Mouse (Mus musculus) heart, adult 2 months (tissue): ENCODE results near the gene Gm5294. TPM values are rescaled to one million over a fixed set of nuclear protein-coding genes. Genes with fewer than 3 reads are reported as not detected.

Experiments
- DNase-seq, 2 experiments: peaks; one replicate each; pipeline ENCODE4 v3.0.0; 2021
- H3K27ac ChIP-seq: fragments of 200-600 bp; 2 replicates; pipeline ENCODE4 v1.8.1; 2022
- H3K27me3 ChIP-seq: fragments of 200-500 bp; 2 replicates; pipeline ENCODE4 v1.6.1; 2012; ENCODE audit warnings: mild to moderate bottlenecking, low read length, inconsistent platforms, mixed read lengths; ENCODE audit not compliant: control insufficient read depth, insufficient read depth
- H3K36me3 ChIP-seq: fragments of 200-500 bp; 2 replicates; pipeline ENCODE4 v1.6.1; 2012; ENCODE audit warnings: low read length, inconsistent platforms; ENCODE audit not compliant: control insufficient read depth, insufficient read depth
- H3K4me1 ChIP-seq: fragments of 200-500 bp; 2 replicates; pipeline ENCODE4 v1.6.1; 2011; ENCODE audit warnings: low read length; ENCODE audit not compliant: control insufficient read depth, insufficient read depth
- H3K4me3 ChIP-seq: fragments of 200-600 bp; 2 replicates; pipeline ENCODE4 v1.8.1; 2022
- H3K79me2 ChIP-seq: fragments of 200-500 bp; replicated peaks from 2 replicates; pipeline ENCODE4 v1.6.1; 2012; ENCODE audit warnings: mild to moderate bottlenecking, inconsistent platforms, low read length, moderate library complexity, mixed read lengths; ENCODE audit not compliant: control insufficient read depth, insufficient read depth
- H3K9ac ChIP-seq: fragments of 200-500 bp; 2 replicates; pipeline ENCODE4 v1.6.1; 2012; ENCODE audit warnings: low read depth, mild to moderate bottlenecking, control low read depth, inconsistent platforms, low read length, mixed read lengths
- CTCF ChIP-seq: fragments of 200-600 bp; IDR thresholded peaks from 2 replicates; pipeline ENCODE4 v1.8.1; 2022; ENCODE audit warnings: antibody characterized with exemption, mild to moderate bottlenecking, moderate library complexity
- EP300 ChIP-seq: fragments of 200-500 bp; IDR thresholded peaks from 2 replicates; pipeline ENCODE4 v1.6.1; 2011; ENCODE audit warnings: low read depth, low read length, control low read depth; ENCODE audit not compliant: insufficient read depth
- POLR2A ChIP-seq: fragments of 200-500 bp; IDR thresholded peaks from 2 replicates; pipeline ENCODE4 v1.6.1; 2011; ENCODE audit warnings: mild to moderate bottlenecking, low read depth, low read length, control low read depth; ENCODE audit not compliant: insufficient read depth
- WGBS: fragments of 180-500 bp; shearing (Covaris S2); methylation state at CpG from one replicate; pipeline ENCODE4 v1.1.7; 2018; 5-methylcytosine and 5-hydroxymethylcytosine counted together
- intact Hi-C: fragments of 180-260 bp; cut with DNase I; formaldehyde crosslinking; loops from one replicate; pipeline ENCODE4 v1.15.1; 2025
- long read RNA-seq: library from polyadenylated mRNA; stranded (forward); transcript quantifications from one replicate; pipeline ENCODE4 v2.0.0, GENCODE M21; 2021
- polyA plus RNA-seq: library from polyadenylated mRNA; depleted of rRNA; stranded (reverse); fragments of >200 nt; gene quantifications from 2 replicates; pipeline ENCODE4 v1.2.3, GENCODE M21; 2012; rRNA removed
- total RNA-seq, 2 experiments: library from RNA; stranded (reverse); gene quantifications; 2 replicates each; pipeline ENCODE4 v1.2.3; 2021

Gene Gm5294
- total RNA-seq (not detected), polyA plus RNA-seq (not detected in 2 replicates)
- long read RNA-seq = 0 reads

DNA sequence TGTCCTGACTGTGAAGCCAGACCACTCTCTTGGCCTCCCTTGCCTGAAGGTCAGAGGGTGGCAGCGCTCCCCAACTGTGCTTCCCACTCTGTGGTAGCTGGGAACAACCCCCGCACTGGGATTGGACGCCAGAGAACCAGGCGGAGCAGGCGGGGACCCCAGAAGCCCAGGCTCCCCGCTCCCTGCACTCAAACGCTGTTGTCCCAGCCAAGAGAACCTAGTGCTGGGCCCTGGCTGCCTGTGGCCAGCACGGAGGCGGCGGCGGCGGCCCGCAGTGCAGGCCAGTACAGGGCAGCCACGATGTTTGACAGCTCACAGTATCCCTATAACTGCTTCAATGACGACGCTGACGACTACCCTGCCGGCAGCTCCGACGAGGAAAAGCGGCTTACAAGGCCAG lies at the start of gene Gm5294:
Gene Gm5294, plus strand, starts transcription at position 301 of the 400 bp plus-strand sequence.
- 26% methylated on average over 21 of the region's 21 CpGs for WGBS
- TF ChIP-seq EP300 = no peak
- no peak for TF ChIP-seq CTCF
- TF ChIP-seq POLR2A = no peak
- Histone ChIP-seq H3K79me2 (no peaks in the 10 kb centered on the region), H3K4me3 (no peak within 1 kb of the TSS), H3K9ac (no peak within 1 kb of the TSS), H3K27ac (no peak within 1 kb of the TSS), H3K36me3 (no peaks in the 10 kb centered on the region), H3K27me3 (peaks cover 11% of the 10 kb centered on the region), H3K4me1 (no peaks in the 10 kb centered on the region)
- DNase-seq = no peak
- intact Hi-C loops = no loop called here

DNA sequence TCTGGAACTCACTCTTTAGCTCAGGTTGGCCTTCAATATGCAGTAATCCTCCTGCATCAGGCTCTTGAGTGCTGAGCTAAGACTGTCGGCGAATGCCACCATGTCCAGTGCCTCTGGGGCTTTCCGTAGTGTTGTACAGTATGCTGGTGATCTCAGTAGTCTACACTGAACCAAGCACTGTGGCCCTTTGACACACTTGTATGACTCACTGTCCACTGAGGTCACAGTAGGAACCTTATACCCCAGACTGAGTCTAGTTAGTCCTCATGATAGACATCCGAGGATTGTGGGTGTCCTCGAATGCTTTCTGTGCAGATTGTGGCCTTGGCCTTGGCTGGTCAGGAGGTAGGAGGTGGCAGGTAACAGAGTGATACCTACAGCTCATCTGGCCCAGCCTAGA lies 44.8 kb upstream of the Gm5294 start:
- H3K4me1 ChIP-seq = peaks cover 2% of the 10 kb centered on the region; the same call in 1 of the 2 replicates
- H3K9ac ChIP-seq = no peak overlapping the region
- WGBS = 78% methylated on average over 5 of the region's 5 CpGs
- intact Hi-C loops = no loop called here
- no peak overlapping the region for H3K4me3 ChIP-seq
- no peak for DNase-seq
- no peak for TF ChIP-seq EP300
- TF ChIP-seq CTCF = no peak
- TF ChIP-seq POLR2A = no peak
- H3K27me3 ChIP-seq = no peaks in the 10 kb centered on the region
- no peak overlapping the region for H3K27ac ChIP-seq
- H3K79me2 ChIP-seq = no peaks in the 10 kb centered on the region
- H3K36me3 ChIP-seq = no peaks in the 10 kb centered on the region

DNA sequence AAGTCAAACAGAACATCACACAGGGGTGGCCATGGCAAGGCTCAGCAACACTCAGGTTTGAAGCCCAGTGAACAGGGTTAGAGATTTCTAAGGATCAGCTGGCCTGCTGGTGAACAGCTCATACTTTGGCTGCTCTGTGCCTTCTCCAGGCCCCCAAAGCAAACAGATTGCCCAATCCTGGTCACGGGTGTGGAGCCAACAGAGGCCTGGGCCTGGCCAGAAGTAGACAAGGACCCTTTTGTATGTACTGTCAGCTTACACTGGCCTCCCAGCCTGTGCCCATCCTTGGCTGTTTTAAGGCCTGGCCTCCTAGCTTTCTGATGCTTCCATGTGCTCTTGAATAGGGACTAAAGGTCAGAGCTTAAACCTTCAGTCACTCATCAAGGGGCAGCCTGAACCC lies 43.5 kb upstream of the Gm5294 start:
- H3K4me1 ChIP-seq = peaks cover 2% of the 10 kb centered on the region; the same call in 1 of the 2 replicates
- no peak overlapping the region for H3K4me3 ChIP-seq
- peak; percentile 68 to 74 for DNase-seq
- 48% methylated on average over 1 of the region's 1 CpGs for WGBS
- TF ChIP-seq EP300 (no peak), POLR2A (no peak), CTCF (no peak)
- H3K27ac ChIP-seq = no peak overlapping the region
- H3K9ac ChIP-seq = no peak overlapping the region
- intact Hi-C loops = no loop called here
- no peaks in the 10 kb centered on the region for H3K36me3 ChIP-seq
- H3K79me2 ChIP-seq = no peaks in the 10 kb centered on the region
- no peaks in the 10 kb centered on the region for H3K27me3 ChIP-seq

DNA sequence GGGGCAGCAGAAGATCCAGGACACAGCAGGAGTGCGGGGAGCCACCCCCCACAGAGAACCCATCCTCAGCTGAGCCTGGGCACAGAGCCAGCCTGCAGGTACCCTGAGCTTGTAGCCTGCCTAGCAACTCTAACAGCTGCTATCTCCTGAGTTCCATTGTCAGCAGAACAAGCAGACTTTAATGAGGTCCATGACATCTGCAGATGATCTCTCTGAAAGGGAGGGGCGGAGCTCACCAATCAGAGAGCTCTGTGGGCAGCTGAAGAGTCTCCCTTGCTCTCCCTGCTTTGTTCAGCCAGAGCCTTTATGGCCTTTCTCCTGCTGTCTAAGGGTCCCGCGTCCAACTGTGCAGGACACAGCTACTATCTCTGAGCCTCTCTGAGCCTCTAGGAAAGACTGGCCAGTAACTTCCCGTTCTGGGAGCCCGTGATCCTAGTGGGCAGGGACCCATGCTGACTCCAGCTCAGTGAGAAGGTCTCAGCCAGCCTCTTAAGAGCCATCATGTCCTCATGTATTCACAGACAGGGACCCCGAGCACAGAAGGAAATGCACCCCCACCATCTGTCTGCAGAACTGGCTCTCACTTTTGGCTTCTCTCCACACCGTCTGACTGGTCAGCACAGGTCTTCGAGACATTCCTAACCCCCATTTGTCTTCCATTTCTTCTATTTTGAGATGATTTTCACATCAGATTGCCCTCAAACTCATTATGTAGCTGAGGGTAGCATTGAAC lies 41.0 kb upstream of the Gm5294 start:
- TF ChIP-seq EP300 (no peak), CTCF (no peak), POLR2A (no peak)
- H3K27ac ChIP-seq = no peak overlapping the region
- DNase-seq = no peak
- 65% methylated on average over 9 of the region's 9 CpGs for WGBS
- no peaks in the 10 kb centered on the region for H3K79me2 ChIP-seq
- no peaks in the 10 kb centered on the region for H3K27me3 ChIP-seq
- no peaks in the 10 kb centered on the region for H3K36me3 ChIP-seq
- H3K9ac ChIP-seq = no peak overlapping the region
- intact Hi-C loops = no loop called here
- H3K4me1 ChIP-seq = peaks cover 2% of the 10 kb centered on the region; the same call in 1 of the 2 replicates
- H3K4me3 ChIP-seq = no peak overlapping the region

DNA sequence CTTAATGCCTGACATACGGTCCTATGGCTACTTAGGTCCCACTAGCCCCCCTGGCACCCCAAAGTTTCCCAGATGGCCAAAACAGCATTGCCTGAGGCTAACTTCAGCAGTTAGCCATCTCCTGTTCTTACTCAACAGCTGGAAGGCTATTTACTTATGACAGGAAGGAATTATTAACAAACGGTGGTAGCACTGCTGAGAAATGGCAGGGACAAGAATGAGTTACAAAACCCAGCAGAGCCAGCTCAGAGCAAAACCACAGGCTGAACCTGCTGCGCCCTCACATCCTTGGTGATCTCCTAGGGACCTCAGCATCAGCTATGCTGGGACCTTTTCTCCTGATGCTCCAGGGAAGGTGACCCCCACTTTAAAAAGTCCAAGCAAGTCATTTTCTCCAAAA lies 40.2 kb upstream of the Gm5294 start:
- DNase-seq = no peak
- 65% methylated on average over 3 of the region's 3 CpGs for WGBS
- intact Hi-C loops = no loop called here
- Histone ChIP-seq H3K4me3 (no peak overlapping the region), H3K79me2 (no peaks in the 10 kb centered on the region), H3K27me3 (no peaks in the 10 kb centered on the region), H3K27ac (no peak overlapping the region), H3K4me1 (peaks cover 2% of the 10 kb centered on the region; the same call in 1 of the 2 replicates), H3K9ac (no peak overlapping the region), H3K36me3 (no peaks in the 10 kb centered on the region)
- TF ChIP-seq EP300 (no peak), CTCF (no peak), POLR2A (no peak)

DNA sequence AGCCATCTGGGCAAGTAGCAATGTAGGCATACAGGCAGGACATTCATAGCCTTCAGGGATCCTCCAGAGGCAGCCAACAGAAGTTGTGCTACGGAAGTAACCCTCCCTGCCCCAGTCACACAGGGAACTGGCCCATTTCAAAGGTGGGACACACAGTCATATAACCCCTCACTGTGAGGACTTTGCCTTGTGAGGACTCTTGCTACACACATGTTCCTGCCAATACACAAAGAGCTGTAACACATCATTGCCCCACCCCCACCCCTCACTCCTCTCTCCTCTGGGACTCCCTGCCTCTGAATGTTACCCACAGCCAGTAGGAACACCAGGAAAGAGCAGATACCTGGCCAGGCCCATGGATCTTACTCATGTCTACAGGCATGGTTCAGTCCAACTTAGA lies 37.2 kb upstream of the Gm5294 start:
- no peak overlapping the region for H3K9ac ChIP-seq
- DNase-seq = no peak
- no peaks in the 10 kb centered on the region for H3K79me2 ChIP-seq
- H3K4me3 ChIP-seq = no peak overlapping the region
- no peaks in the 10 kb centered on the region for H3K27me3 ChIP-seq
- no peaks in the 10 kb centered on the region for H3K4me1 ChIP-seq
- intact Hi-C loops = no loop called here
- no peaks in the 10 kb centered on the region for H3K36me3 ChIP-seq
- TF ChIP-seq POLR2A (no peak), EP300 (no peak), CTCF (no peak)
- 87% methylated on average over 1 of the region's 1 CpGs for WGBS
- no peak overlapping the region for H3K27ac ChIP-seq
